Mouse (Mus musculus) left cerebral cortex, adult 18-20 months (tissue): ENCODE measurements around the gene Rac2. TPM values are rescaled to one million over a fixed set of nuclear protein-coding genes. Genes with fewer than 3 reads are reported as not detected.

Experiments
- DNase-seq, 2 experiments: peaks; one replicate each; pipeline ENCODE4 v3.0.0; 2021 to 2022; ENCODE audit warnings: low spot score in 2 of 2, mixed read lengths in 1 of 2
- total RNA-seq, 2 experiments: library from RNA; stranded (reverse); gene quantifications; 2 replicates each; pipeline ENCODE4 v1.2.3; 2021

The Rac2 gene
- total RNA-seq, 2 experiments from 2014 or later: 2.9 to 4.6 TPM

DNA sequence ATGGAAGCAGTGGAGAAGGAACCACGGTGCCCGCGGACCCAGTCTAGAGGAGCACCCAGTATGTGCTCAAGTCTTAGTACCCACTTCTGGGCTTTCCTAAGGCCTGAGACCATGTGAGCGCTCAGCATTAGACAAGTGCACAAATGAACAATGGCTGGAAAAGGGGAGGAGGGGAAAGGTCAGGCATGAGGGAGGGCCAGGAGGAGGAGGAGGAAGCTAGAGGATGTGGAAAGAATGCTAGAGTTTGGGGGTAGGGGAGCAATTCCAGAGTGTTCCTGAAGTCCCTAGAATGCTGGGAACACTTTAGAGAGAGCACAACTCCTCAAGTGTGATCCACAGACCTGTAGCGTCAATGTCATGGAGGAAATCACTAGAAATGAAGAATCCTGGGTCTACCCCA, 48.4 kb downstream of the Rac2 start:
- DNase-seq: no peak

- no peak for DNase-seq
These were observed 50.7 kb downstream of the Rac2 start for GRCm38 (mm10) chr15:78521892-78522291.

GRCm38 (mm10) chr15:78521331-78521730, 51.3 kb downstream of the Rac2 start:
- DNase-seq: no peak

DNA sequence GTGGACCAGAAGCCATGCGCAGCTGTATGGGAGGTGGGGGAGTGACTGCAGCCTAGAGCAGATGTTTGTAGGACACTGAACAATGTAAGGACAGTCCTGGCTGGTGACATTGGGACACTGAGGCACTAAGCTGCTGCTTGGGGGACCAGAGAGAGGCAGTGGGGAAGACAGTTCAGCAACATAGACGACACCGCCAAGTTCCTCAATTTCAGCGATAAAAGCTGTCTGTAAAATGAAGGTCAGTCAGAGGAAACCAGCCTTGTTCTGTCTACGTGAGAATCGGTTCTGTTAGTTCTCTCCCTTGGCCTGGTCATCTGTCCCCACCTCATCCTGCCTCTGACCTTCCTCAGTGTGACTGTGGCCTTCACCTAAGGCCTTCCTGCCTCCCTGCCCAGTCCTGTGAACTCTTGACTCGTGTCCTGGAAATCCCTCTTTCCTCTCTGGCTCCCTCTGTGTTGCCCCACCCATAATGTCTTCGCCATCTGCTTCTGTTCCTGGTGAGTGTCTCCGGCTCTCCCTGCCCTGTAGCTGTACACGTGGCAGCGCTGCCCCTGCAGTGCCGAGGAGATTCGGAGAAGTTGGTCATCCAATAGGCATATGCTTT, 52.4 kb downstream of the Rac2 start:
- no peak for DNase-seq

DNA sequence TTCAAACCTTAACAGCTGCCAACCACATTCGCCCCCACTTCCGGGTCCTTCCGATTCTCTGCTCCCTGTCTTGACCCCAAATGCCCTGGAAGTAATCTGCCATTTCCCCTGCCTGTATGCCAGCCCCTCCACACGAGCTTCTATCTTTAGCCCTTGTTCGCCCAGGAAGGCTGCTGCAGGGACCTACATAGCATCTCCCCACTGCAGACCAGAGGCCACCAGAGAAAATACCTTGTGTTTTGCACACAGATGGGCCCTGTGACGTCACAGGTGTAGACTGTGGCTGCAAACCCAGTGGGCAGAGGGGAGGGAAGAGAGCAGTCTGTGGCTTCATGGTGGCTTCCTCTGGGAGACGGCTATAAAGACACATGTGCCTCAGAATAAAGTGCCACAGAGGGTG, 54.4 kb downstream of the Rac2 start:
- DNase-seq: no peak

DNA sequence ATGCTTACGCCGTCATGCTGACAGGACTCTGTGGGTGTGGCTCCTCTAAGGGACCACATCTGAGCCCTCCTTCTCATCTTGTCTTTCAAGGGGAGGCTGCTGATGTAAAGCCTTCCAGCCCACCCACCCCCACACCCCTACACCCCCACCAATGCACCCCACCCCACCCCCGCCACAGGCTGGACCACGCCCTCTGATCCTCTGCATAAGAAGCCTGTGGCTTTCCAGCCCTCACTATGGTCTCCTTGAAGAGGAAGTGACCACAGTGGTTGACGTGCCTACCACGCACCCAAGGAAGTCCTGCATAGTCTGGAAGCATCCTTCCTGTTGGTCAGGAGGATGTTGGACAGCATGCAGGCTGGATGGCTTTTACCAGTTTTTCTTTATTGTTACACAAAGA, 56.8 kb downstream of the Rac2 start:
- no peak for DNase-seq

- DNase-seq: peak; percentile 84 to 86
These were observed 58.0 kb downstream of the Rac2 start for GRCm38 (mm10) chr15:78514393-78515146.

GRCm38 (mm10) chr15:78513019-78513418, 59.6 kb downstream of the Rac2 start:
- DNase-seq: no peak

- no peak for DNase-seq
These were observed 60.6 kb downstream of the Rac2 start for GRCm38 (mm10) chr15:78511951-78512350.

- DNase-seq: no peak
These were observed 61.8 kb downstream of the Rac2 start for GRCm38 (mm10) chr15:78510736-78511135.

DNA sequence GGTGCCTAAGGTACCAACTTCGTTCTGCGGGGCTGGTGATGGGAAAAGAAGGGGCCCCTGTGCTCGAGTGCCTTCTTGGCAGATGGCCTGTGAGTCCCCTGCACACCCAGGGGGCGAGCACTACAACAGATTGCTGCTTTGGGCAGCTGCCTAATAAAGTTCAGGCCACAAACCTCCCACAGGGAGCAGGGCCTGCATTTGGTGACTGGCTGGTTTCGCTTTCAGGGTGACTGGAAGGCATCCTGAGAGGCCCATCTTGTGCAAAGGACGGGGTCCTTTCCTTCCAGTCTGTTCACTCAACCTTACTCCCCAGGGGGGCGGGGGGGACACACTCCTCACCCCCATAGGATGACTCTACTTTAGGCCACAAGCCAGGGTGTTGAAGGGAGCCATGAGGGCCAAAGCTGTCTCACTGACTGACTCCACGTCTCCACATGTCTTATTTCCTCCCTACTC, 62.4 kb downstream of the Rac2 start:
- DNase-seq: no peak

DNA sequence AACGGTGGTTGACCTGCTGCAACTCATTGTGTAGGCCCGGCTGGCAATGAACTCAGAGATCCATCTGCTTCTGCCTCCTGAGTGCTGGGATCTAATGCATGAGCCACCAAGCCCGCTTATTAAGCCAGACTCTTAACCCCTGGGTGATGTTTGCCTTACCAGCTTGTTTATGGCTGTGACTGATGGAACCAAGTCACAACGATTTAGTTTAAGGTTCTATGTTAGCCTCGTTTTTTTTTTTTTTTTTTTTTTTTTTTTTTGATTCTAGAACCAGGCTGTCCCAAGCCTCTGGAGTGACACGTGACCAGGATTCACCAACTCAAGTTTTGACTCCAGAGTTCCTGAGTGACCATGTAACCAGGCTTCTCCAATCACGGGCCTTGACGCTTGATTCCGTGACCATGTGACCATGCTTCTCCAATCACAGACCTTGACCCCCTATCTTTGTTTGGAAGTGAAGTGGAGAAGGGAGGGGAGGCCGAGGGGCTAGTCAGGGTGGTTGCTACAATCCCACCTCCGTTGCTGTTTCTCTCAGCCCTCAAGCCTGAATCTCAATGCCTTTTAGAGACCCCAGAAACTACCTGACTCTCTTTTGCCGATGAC, 63.2 kb downstream of the Rac2 start:
- DNase-seq: no peak

Other genes with a start within 250 kb of the Rac2 start
- gene Csf2rb, start 247.0 kb downstream of the Rac2 start, total RNA-seq: under 1 TPM; 0.66 to 1.00 TPM
- not detected for gene Tex33, start 176.9 kb downstream of the Rac2 start, total RNA-seq
- gene Tst, start 166.9 kb downstream of the Rac2 start, total RNA-seq: 10 to 100 TPM; 31.6 to 33.8 TPM
- gene Mpst, start 166.4 kb downstream of the Rac2 start, total RNA-seq: 10 to 100 TPM; 28.4 to 33.0 TPM
- gene Kctd17, start 144.2 kb downstream of the Rac2 start, total RNA-seq: 100 to 1,000 TPM; 313 to 338 TPM
- 1 to 10 TPM in 1 of 2 experiments, under 1 TPM in 1; 0.23 to 1.4 TPM for gene Tmprss6, start 104.1 kb downstream of the Rac2 start, total RNA-seq
- under 1 TPM in 1 of 2 experiments, not detected in 1; 0.28 TPM for gene Il2rb, start 77.5 kb downstream of the Rac2 start, total RNA-seq
- gene C1qtnf6, start 41.4 kb downstream of the Rac2 start, total RNA-seq: 1 to 10 TPM in 1 of 2 experiments, under 1 TPM in 1; 0.84 to 1.3 TPM
- 10 to 100 TPM; 22.1 to 25.2 TPM for gene Sstr3, start 28.1 kb downstream of the Rac2 start, total RNA-seq
- 10 to 100 TPM; 10.1 to 10.4 TPM for gene Cyth4, start 24.3 kb upstream of the Rac2 start, total RNA-seq
- gene Elfn2, start 146.0 kb upstream of the Rac2 start, total RNA-seq: 100 to 1,000 TPM; 165 to 168 TPM
- gene Mfng, start 200.7 kb upstream of the Rac2 start, total RNA-seq: 1 to 10 TPM; 3.8 to 4.2 TPM
- gene Card10, start 230.3 kb upstream of the Rac2 start, total RNA-seq: 1 to 10 TPM; 4.8 to 4.9 TPM